ENCODE assay signal across 8 mouse cellular contexts in the genomic region with DNA sequence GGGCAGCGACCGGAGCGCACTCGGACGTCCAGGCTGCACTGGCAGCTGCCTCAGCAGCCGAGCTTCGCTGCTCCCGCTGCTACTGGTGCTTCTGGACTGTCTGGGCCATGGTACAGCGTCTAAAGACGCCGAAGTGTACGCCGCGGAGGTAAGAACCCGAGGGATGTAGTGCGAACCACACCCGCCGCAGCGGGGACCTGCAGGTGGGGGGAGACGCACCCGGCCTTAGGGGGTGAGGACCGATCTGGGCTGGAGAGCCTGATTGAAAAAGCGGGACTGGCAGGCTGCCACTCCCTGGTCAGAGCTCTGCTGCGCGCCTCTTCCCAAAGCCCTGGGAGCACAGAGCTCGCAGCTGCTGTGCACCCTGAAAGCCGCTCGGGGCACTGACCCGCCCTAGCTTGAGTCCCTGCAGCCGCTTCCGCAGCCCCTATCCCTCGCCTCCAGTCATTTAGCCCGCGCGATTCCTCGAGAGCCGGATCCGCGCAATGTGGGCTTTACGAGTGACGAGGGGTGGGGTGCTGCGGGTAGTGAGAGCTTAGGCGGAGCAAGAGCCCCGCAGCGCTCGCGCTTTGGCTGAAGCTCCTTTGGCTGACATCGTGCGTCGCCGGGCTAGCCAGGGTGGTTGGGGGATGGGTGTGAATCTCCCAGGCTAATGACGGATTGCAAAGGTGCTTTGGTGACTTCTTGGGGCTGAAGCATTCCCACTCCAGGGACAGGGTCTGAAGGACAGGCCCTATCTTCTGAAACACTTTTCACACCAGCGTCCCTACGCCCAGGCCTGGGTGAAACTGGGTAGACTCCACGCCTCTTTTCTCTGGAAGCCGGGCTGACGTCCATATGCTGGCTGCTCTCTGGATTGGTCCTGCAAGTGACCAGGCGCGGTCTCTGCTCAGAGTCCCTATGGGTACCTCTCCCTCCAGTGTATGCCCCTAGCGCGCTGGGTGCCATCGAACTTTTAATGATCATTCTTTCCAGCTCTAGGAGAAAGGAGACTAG. TPM values are rescaled to one million over a fixed set of nuclear protein-coding genes. Genes with fewer than 3 reads are reported as not detected.
DNase-seq lines count a peak whose midpoint lies in the region.

No protein-coding gene starts in this region.

- peak; percentile 49 for DNase-seq in urinary bladder, adult 2 months (ENCODE audit: low spot score)
- no peak for DNase-seq in urinary bladder, postnatal 10 days (ENCODE audit: low spot score)
- peak; percentile 66 to 67 for DNase-seq in cerebellum, postnatal 25 days
- DNase-seq in heart, adult 18-20 months = peak; percentile 57 to 71
- peak; percentile 25 for DNase-seq in kidney, adult 9 months
- DNase-seq in lung, postnatal 14 days = peak; percentile 50
- DNase-seq in right cerebral cortex, postnatal 4 days = peak; percentile 59
- DNase-seq in spleen, postnatal 10 days (ENCODE audit: low spot score in 2 of 2) = no peak

RNA-seq across cellular contexts. Expression of gene Mmp15, which starts 1.1 kb away (rescaled TPM):
- 17.1 and 27.3 TPM in 2 replicates for polyA plus RNA-seq in urinary bladder, adult 2 months (2012; rRNA removed)
- total RNA-seq in heart, adult 18-20 months (2021) = 10 to 100 TPM; 57.4 to 67.4 TPM

RNA-seq across cellular contexts. Expression of gene Usb1, which starts 21.1 kb away (rescaled TPM):
- 34.5 and 43.1 TPM in 2 replicates for polyA plus RNA-seq in urinary bladder, adult 2 months (2012; rRNA removed)
- total RNA-seq in heart, adult 18-20 months (2021) = 10 to 100 TPM; 13.4 to 14.7 TPM

RNA-seq across cellular contexts. Expression of gene Zfp319, which starts 21.4 kb away (rescaled TPM):
- 6.8 and 7.9 TPM in 2 replicates for polyA plus RNA-seq in urinary bladder, adult 2 months (2012; rRNA removed)
- 1 to 10 TPM; 7.7 to 8.6 TPM for total RNA-seq in heart, adult 18-20 months (2021)

RNA-seq across cellular contexts. Expression of gene Tepp, which starts 42.8 kb away (rescaled TPM):
- 1.7 and 3.3 TPM in 2 replicates for polyA plus RNA-seq in urinary bladder, adult 2 months (2012; rRNA removed)
- not detected for total RNA-seq in heart, adult 18-20 months (2021)

RNA-seq across cellular contexts. Expression of gene Cngb1, which starts 46.8 kb away (rescaled TPM):
- 1.5 and 2.9 TPM in 2 replicates for polyA plus RNA-seq in urinary bladder, adult 2 months (2012; rRNA removed)
- total RNA-seq in heart, adult 18-20 months (2021) = 1 to 10 TPM in 1 of 2 experiments, under 1 TPM in 1; 0.39 to 1.1 TPM

Comparison
In these comparisons a context has a peak if more than half of its experiments do, and no peak if none do; other contexts are left out.
1. DNase-seq: peak in urinary bladder, adult 2 months (single experiment), cerebellum, postnatal 25 days (2 of 2), heart, adult 18-20 months (2 of 2), kidney, adult 9 months (single experiment), lung, postnatal 14 days (single experiment) and right cerebral cortex, postnatal 4 days (single experiment); none in urinary bladder, postnatal 10 days (single experiment) and spleen, postnatal 10 days (0 of 2).